Mouse (Mus musculus) limb, embryonic 12.5 days (tissue): Measurements from ENCODE around the gene Zfp541. TPM values are rescaled to one million over a fixed set of nuclear protein-coding genes. Genes with fewer than 3 reads are reported as not detected.

Experiments
- ATAC-seq: fragments of 200-750 bp; cut with Nextera tagmentation; 2 replicates; pipeline ENCODE4 v1.8.0; 2017; ENCODE audit warnings: low read depth, moderate TSS enrichment; ENCODE audit not compliant: insufficient number of reproducible peaks, insufficient read depth, low FRiP score, low TSS enrichment
- H3K27ac ChIP-seq: fragments of 300-500 bp; sonication (generic); 2 replicates; pipeline ENCODE4 v1.5.1; 2016; ENCODE audit warnings: mild to moderate bottlenecking, moderate library complexity
- H3K27me3 ChIP-seq: fragments of 300-500 bp; sonication (generic); 2 replicates; pipeline ENCODE4 v1.6.1; 2016; ENCODE audit warnings: mild to moderate bottlenecking, moderate library complexity
- H3K36me3 ChIP-seq: fragments of 300-500 bp; sonication (generic); 2 replicates; pipeline ENCODE4 v1.6.1; 2016; ENCODE audit warnings: mild to moderate bottlenecking, moderate library complexity
- H3K4me1 ChIP-seq: fragments of 300-500 bp; sonication (generic); replicated peaks from 2 replicates; pipeline ENCODE4 v1.6.1; 2016
- H3K4me2 ChIP-seq: fragments of 300-500 bp; sonication (generic); 2 replicates; pipeline ENCODE4 v1.6.1; 2016; ENCODE audit warnings: mild to moderate bottlenecking, moderate library complexity
- H3K4me3 ChIP-seq: fragments of 300-500 bp; sonication (generic); replicated peaks from 2 replicates; pipeline ENCODE4 v1.5.1; 2016; ENCODE audit warnings: mild to moderate bottlenecking
- H3K9ac ChIP-seq: fragments of 300-500 bp; sonication (generic); replicated peaks from 2 replicates; pipeline ENCODE4 v1.6.1; 2016; ENCODE audit warnings: mild to moderate bottlenecking, moderate library complexity
- H3K9me3 ChIP-seq: fragments of 300-500 bp; sonication (generic); 2 replicates; pipeline ENCODE4 v1.6.1; 2016; ENCODE audit warnings: mild to moderate bottlenecking, moderate library complexity
- WGBS: fragments of 180-500 bp; shearing (Covaris S2); methylation state at CpG from one replicate; pipeline ENCODE4 v1.1.7; 2016; 5-methylcytosine and 5-hydroxymethylcytosine counted together
- polyA plus RNA-seq: library from polyadenylated mRNA; unstranded; fragments of >200 nt; fragmentation: Nextera tagmentation; extraction: Ambion mirVana; gene quantifications from 2 replicates; pipeline ENCODE4 v1.2.1, GENCODE M21; 2016

Gene Zfp541
- polyA plus RNA-seq, 1 experiment from 2014 or later: not detected

DNA sequence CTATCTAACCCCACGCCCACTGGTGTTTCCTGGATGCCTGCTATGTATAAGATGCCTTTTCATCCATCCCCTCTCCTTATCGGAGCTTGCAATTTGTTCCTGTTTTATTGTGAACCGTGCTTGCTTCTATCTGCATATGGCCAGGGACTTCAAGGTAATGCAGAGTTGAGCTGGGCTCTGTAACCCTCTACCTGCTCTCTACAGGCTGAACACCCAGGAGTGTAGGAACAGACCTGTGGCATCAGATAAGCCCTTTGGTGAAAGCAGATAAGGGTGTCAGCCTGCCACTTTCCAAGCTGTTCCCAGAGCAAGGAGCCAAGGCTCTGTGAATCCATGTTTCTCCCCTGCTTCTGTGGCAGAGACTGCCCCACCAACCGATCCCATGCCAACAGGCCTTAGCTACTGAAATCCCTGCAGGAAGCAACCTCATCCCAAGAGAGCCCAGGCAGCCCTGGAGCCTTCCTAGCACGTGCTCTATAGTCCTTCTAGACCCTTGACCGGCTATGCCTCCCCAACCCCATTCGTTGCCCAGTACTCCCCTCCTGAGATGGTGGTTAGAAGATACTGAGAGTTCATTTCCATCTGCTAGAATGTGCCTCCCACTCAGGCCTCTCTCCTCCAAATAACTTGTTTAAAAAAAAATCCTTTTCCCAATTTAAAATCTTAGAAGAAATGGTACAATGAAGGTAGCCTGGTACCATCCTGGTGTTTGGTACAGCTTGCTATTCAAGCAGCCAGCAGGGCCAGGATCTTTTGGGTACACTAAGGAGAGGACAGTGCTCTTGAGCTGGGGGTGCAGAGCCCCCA lies 49.9 kb downstream of the Zfp541 start:
- Histone ChIP-seq H3K36me3 (peaks cover 96% of the 10 kb centered on the region), H3K4me3 (no peak overlapping the region), H3K9ac (no peak overlapping the region), H3K9me3 (no peaks in the 10 kb centered on the region), H3K27me3 (no peaks in the 10 kb centered on the region), H3K27ac (no peak overlapping the region), H3K4me2 (no peak overlapping the region), H3K4me1 (no peaks in the 10 kb centered on the region)
- WGBS: 87% methylated on average over 7 of the region's 7 CpGs
- ATAC-seq: no peak

- ATAC-seq: no peak
- 95% methylated on average over 7 of the region's 7 CpGs for WGBS
- H3K36me3 ChIP-seq: peaks cover 69% of the 10 kb centered on the region
- H3K4me2 ChIP-seq: no peak overlapping the region
- H3K27ac ChIP-seq: no peak overlapping the region
- H3K4me3 ChIP-seq: no peak overlapping the region
- H3K9me3 ChIP-seq: no peaks in the 10 kb centered on the region
- H3K27me3 ChIP-seq: no peaks in the 10 kb centered on the region
- H3K9ac ChIP-seq: no peak overlapping the region
- H3K4me1 ChIP-seq: peaks cover 5% of the 10 kb centered on the region
Observed at GRCm38 (mm10) chr7:16116418-16116817, 54.8 kb downstream of the Zfp541 start.

GRCm38 (mm10) chr7:16117100-16117499 lies 55.5 kb downstream of the Zfp541 start:
- no peak overlapping the region for H3K4me2 ChIP-seq
- H3K36me3 ChIP-seq: peaks cover 63% of the 10 kb centered on the region
- no peak overlapping the region for H3K9ac ChIP-seq
- H3K4me1 ChIP-seq: peaks cover 5% of the 10 kb centered on the region
- no peaks in the 10 kb centered on the region for H3K9me3 ChIP-seq
- no peaks in the 10 kb centered on the region for H3K27me3 ChIP-seq
- 90% methylated on average over 3 of the region's 3 CpGs for WGBS
- ATAC-seq: no peak
- no peak overlapping the region for H3K4me3 ChIP-seq
- H3K27ac ChIP-seq: no peak overlapping the region

- Histone ChIP-seq H3K36me3 (peaks cover 51% of the 10 kb centered on the region), H3K27ac (peak within 1 kb of the TSS; percentile 83), H3K27me3 (no peaks in the 10 kb centered on the region), H3K9me3 (no peaks in the 10 kb centered on the region), H3K4me3 (peak within 1 kb of the TSS; percentile 63), H3K4me1 (peaks cover 5% of the 10 kb centered on the region), H3K9ac (peak within 1 kb of the TSS; percentile 64), H3K4me2 (peak within 1 kb of the TSS; percentile 63)
- peak; percentile 76 for ATAC-seq
- WGBS: 1% methylated on average over 33 of the region's 33 CpGs
Observed at GRCm38 (mm10) chr7:16119569-16120261, 58.1 kb downstream of the Zfp541 start, which contains the start of gene Kptn. Gene Kptn, plus strand, starts transcription at chr7:16119895.

GRCm38 (mm10) chr7:16120262-16120600 lies 58.6 kb downstream of the Zfp541 start:
- Histone ChIP-seq H3K27me3 (no peaks in the 10 kb centered on the region), H3K9me3 (no peaks in the 10 kb centered on the region), H3K9ac (peak overlapping the region; percentile 64), H3K27ac (no peak overlapping the region), H3K4me2 (peak overlapping the region; percentile 63), H3K4me3 (peak overlapping the region; percentile 63), H3K36me3 (peaks cover 51% of the 10 kb centered on the region), H3K4me1 (peaks cover 5% of the 10 kb centered on the region)
- ATAC-seq: no peak; the same call in 1 of the 2 replicates
- WGBS: 44% methylated on average over 9 of the region's 9 CpGs

- H3K9ac ChIP-seq: no peak overlapping the region
- H3K4me2 ChIP-seq: no peak overlapping the region
- peaks cover 7% of the 10 kb centered on the region for H3K27me3 ChIP-seq
- no peak overlapping the region for H3K4me3 ChIP-seq
- no peaks in the 10 kb centered on the region for H3K9me3 ChIP-seq
- ATAC-seq: no peak
- H3K4me1 ChIP-seq: peaks cover 16% of the 10 kb centered on the region
- 88% methylated on average over 9 of the region's 9 CpGs for WGBS
- H3K36me3 ChIP-seq: peaks cover 37% of the 10 kb centered on the region
- no peak overlapping the region for H3K27ac ChIP-seq
Observed at GRCm38 (mm10) chr7:16125829-16126228, 64.2 kb downstream of the Zfp541 start.

DNA sequence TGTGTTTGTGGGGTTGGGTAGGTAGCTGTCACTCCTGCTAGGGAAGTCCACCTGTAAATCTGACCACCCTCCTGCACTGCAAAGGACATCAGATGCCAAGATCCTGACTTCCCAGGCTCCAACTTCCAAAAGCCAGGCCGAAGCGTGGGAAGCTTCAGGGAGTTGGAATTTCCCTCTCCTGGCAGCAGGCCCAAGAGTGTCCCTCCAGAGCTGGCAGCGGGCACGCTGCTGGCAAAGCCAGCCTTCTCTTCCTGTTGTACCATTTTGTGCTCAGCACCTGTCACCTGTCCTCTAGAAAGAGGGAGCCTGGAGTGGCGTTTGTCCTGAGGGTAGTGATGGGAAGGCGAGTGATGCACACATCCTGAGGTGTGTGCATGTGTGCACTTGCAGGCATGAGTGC lies 66.7 kb downstream of the Zfp541 start:
- H3K36me3 ChIP-seq: peaks cover 35% of the 10 kb centered on the region
- H3K27ac ChIP-seq: no peak overlapping the region
- WGBS: 91% methylated on average over 6 of the region's 6 CpGs
- H3K9ac ChIP-seq: no peak overlapping the region
- no peaks in the 10 kb centered on the region for H3K9me3 ChIP-seq
- no peak for ATAC-seq
- no peak overlapping the region for H3K4me3 ChIP-seq
- H3K27me3 ChIP-seq: peaks cover 29% of the 10 kb centered on the region
- peaks cover 34% of the 10 kb centered on the region for H3K4me1 ChIP-seq
- H3K4me2 ChIP-seq: no peak overlapping the region

GRCm38 (mm10) chr7:16128899-16129298 lies 67.3 kb downstream of the Zfp541 start:
- no peak for ATAC-seq
- WGBS: 62% methylated on average over 5 of the region's 5 CpGs
- Histone ChIP-seq H3K27me3 (peaks cover 29% of the 10 kb centered on the region), H3K9me3 (no peaks in the 10 kb centered on the region), H3K9ac (no peak overlapping the region), H3K36me3 (peaks cover 30% of the 10 kb centered on the region), H3K4me1 (peaks cover 34% of the 10 kb centered on the region), H3K4me3 (peak overlapping the region; percentile 62; the same call in 1 of the 2 replicates), H3K4me2 (no peak overlapping the region), H3K27ac (no peak overlapping the region)

GRCm38 (mm10) chr7:16129421-16129845 lies 67.8 kb downstream of the Zfp541 start, which contains the start of gene Slc8a2:
Gene Slc8a2, plus strand, starts transcription at chr7:16129826.
- H3K9ac ChIP-seq: peak within 1 kb of the TSS; percentile 77
- peak within 1 kb of the TSS; percentile 62 for H3K4me3 ChIP-seq
- peak within 1 kb of the TSS; percentile 88 for H3K4me2 ChIP-seq
- peaks cover 34% of the 10 kb centered on the region for H3K4me1 ChIP-seq
- H3K9me3 ChIP-seq: no peaks in the 10 kb centered on the region
- H3K27me3 ChIP-seq: peaks cover 29% of the 10 kb centered on the region
- peak within 1 kb of the TSS; percentile 83 for H3K27ac ChIP-seq
- WGBS: 1% methylated on average over 12 of the region's 12 CpGs
- peak; percentile 75 for ATAC-seq
- H3K36me3 ChIP-seq: peaks cover 26% of the 10 kb centered on the region

GRCm38 (mm10) chr7:16129846-16130691 lies 68.5 kb downstream of the Zfp541 start:
- Histone ChIP-seq H3K9me3 (no peaks in the 10 kb centered on the region), H3K4me2 (peak overlapping the region; percentile 88), H3K4me3 (peak overlapping the region; percentile 62), H3K36me3 (peaks cover 19% of the 10 kb centered on the region), H3K27me3 (peaks cover 29% of the 10 kb centered on the region), H3K9ac (peak overlapping the region; percentile 77), H3K27ac (peak overlapping the region; percentile 83), H3K4me1 (peaks cover 34% of the 10 kb centered on the region)
- 3% methylated on average over 38 of the region's 38 CpGs for WGBS
- peak; percentile 73 for ATAC-seq
